Mouse (Mus musculus) liver, adult 2 months (tissue): Measurements from ENCODE around the gene Sh3bgrl2. TPM values are rescaled to one million over a fixed set of nuclear protein-coding genes. Genes with fewer than 3 reads are reported as not detected.

Source experiments
- DNase-seq: peaks from one replicate; pipeline ENCODE4 v3.0.0-alpha.2; 2011; ENCODE audit warnings: low read depth, low spot score; ENCODE audit errors: extremely low read depth
- H3K27ac ChIP-seq: fragments of 200-500 bp; replicated peaks from 2 replicates; pipeline ENCODE4 v1.5.1; 2012; ENCODE audit warnings: low read depth, mild to moderate bottlenecking, control low read depth, inconsistent platforms, low read length; ENCODE audit not compliant: insufficient read depth
- H3K27me3 ChIP-seq: fragments of 200-500 bp; 2 replicates; pipeline ENCODE4 v1.6.1; 2012; ENCODE audit warnings: mild to moderate bottlenecking, moderate library complexity, low read length, inconsistent platforms; ENCODE audit not compliant: control insufficient read depth, insufficient read depth
- H3K36me3 ChIP-seq: fragments of 200-500 bp; 2 replicates; pipeline ENCODE4 v1.6.1; 2012; ENCODE audit warnings: low read length, inconsistent platforms; ENCODE audit not compliant: control insufficient read depth, insufficient read depth
- H3K4me1 ChIP-seq: fragments of 200-500 bp; 2 replicates; pipeline ENCODE4 v1.6.1; 2011; ENCODE audit warnings: low read length; ENCODE audit not compliant: control insufficient read depth, insufficient read depth
- H3K4me3 ChIP-seq: fragments of 200-500 bp; 2 replicates; pipeline ENCODE4 v1.5.1; 2011; ENCODE audit warnings: low read depth, mild to moderate bottlenecking, control low read depth, low read length, moderate library complexity; ENCODE audit not compliant: insufficient read depth
- H3K79me2 ChIP-seq: fragments of 200-500 bp; 2 replicates; pipeline ENCODE4 v1.6.1; 2012; ENCODE audit warnings: inconsistent platforms, mild to moderate bottlenecking, low read length, moderate library complexity; ENCODE audit not compliant: control insufficient read depth, insufficient read depth
- H3K9ac ChIP-seq: fragments of 200-500 bp; 2 replicates; pipeline ENCODE4 v1.6.1; 2012; ENCODE audit warnings: low read depth, mild to moderate bottlenecking, control low read depth, inconsistent platforms, low read length
- CTCF ChIP-seq: fragments of 200-500 bp; IDR thresholded peaks from 2 replicates; pipeline ENCODE4 v1.5.1; 2011; ENCODE audit warnings: low read depth, low read length, control low read depth
- POLR2A ChIP-seq: fragments of 200-500 bp; IDR thresholded peaks from 2 replicates; pipeline ENCODE4 v1.6.1; 2011; ENCODE audit warnings: low read length, control low read depth; ENCODE audit not compliant: insufficient read depth; ENCODE audit errors: extremely low read depth
- WGBS: fragments of 180-500 bp; shearing (Covaris S2); methylation state at CpG from one replicate; pipeline ENCODE4 v1.1.7; 2018; 5-methylcytosine and 5-hydroxymethylcytosine counted together
- polyA plus RNA-seq: library from polyadenylated mRNA; depleted of rRNA; stranded (reverse); fragments of >200 nt; gene quantifications from 2 replicates; pipeline ENCODE4 v1.2.3, GENCODE M21; 2012
- total RNA-seq: library from RNA; depleted of rRNA; stranded (reverse); fragments of >200 nt; gene quantifications from 2 replicates; pipeline ENCODE4 v1.2.3, GENCODE M21; 2014

Gene Sh3bgrl2
- total and polyA plus RNA-seq, 2 experiments, result 9.6 to 22.7 TPM

- Histone ChIP-seq H3K27me3 (no peaks in the 10 kb centered on the region), H3K36me3 (peaks cover 19% of the 10 kb centered on the region; the same call in 1 of the 2 replicates), H3K79me2 (no peaks in the 10 kb centered on the region), H3K4me3 (no peak overlapping the region), H3K9ac (no peak overlapping the region), H3K27ac (no peak overlapping the region), H3K4me1 (no peaks in the 10 kb centered on the region)
- DNase-seq, result no peak
- WGBS, result 94% methylated on average over 10 of the region's 10 CpGs
- no peak for TF ChIP-seq POLR2A
- no peak for TF ChIP-seq CTCF
These were observed 52.3 kb downstream of the Sh3bgrl2 start for GRCm38 (mm10) chr9:83600286-83601048.

- WGBS, result 91% methylated on average over 6 of the region's 6 CpGs
- H3K36me3 ChIP-seq, result peaks cover 8% of the 10 kb centered on the region; the same call in 1 of the 2 replicates
- no peaks in the 10 kb centered on the region for H3K27me3 ChIP-seq
- no peak overlapping the region for H3K4me3 ChIP-seq
- H3K27ac ChIP-seq, result no peak overlapping the region
- no peak overlapping the region for H3K9ac ChIP-seq
- no peak for DNase-seq
- H3K79me2 ChIP-seq, result no peaks in the 10 kb centered on the region
- H3K4me1 ChIP-seq, result peaks cover 2% of the 10 kb centered on the region; the same call in 1 of the 2 replicates
- no peak for TF ChIP-seq POLR2A
- no peak for TF ChIP-seq CTCF
These were observed 54.1 kb downstream of the Sh3bgrl2 start for GRCm38 (mm10) chr9:83602176-83602770.

GRCm38 (mm10) chr9:83603159-83603558 is 55.0 kb downstream of the Sh3bgrl2 start:
- Histone ChIP-seq H3K4me1 (peaks cover 2% of the 10 kb centered on the region; the same call in 1 of the 2 replicates), H3K36me3 (peaks cover 3% of the 10 kb centered on the region; the same call in 1 of the 2 replicates), H3K27me3 (no peaks in the 10 kb centered on the region), H3K4me3 (no peak overlapping the region), H3K79me2 (no peaks in the 10 kb centered on the region), H3K9ac (no peak overlapping the region), H3K27ac (no peak overlapping the region)
- TF ChIP-seq POLR2A (no peak), CTCF (no peak)
- DNase-seq, result no peak
- 87% methylated on average over 2 of the region's 2 CpGs for WGBS

DNA sequence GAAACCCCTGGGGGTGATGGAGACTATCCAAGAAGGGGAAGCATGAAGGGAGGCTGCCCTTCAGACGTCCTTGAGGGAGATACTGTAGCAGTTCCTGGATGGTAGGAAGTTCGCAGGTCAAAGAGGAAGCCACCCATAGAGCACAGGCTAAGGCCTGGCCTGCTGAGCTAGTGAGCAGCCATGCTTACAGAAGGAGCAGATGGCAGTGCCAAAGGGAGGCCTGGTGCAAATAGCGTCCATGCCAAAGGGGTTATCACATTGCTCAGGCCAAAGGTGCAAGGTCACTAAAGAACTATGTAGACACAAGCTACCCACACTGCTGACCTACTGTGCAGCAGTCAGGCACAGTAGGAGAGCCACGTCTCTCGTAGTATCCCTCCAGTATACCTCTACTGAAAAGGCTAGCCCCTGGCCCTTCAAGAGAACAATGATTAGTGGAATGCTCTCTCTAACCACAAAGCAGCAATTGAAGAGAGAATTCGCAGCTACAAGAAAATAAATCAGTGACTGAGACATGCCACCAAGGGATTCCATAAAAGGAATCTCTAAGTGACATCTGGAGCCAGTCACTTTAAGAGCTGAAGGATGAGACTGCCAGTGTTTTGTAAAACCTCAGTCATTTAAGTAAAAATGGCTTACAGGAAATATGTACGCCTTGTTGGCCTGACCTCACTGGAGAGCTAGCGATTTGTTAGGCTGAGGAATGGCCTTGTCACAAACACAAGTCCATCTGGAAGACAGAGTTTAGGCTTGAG is 57.9 kb downstream of the Sh3bgrl2 start:
- DNase-seq, result peak; percentile 86
- Histone ChIP-seq H3K27ac (no peak overlapping the region), H3K79me2 (no peaks in the 10 kb centered on the region), H3K27me3 (no peaks in the 10 kb centered on the region), H3K4me1 (peaks cover 2% of the 10 kb centered on the region; the same call in 1 of the 2 replicates), H3K36me3 (peaks cover 3% of the 10 kb centered on the region; the same call in 1 of the 2 replicates), H3K9ac (no peak overlapping the region), H3K4me3 (no peak overlapping the region)
- TF ChIP-seq CTCF, result no peak
- TF ChIP-seq POLR2A, result no peak
- 49% methylated on average over 8 of the region's 8 CpGs for WGBS

DNA sequence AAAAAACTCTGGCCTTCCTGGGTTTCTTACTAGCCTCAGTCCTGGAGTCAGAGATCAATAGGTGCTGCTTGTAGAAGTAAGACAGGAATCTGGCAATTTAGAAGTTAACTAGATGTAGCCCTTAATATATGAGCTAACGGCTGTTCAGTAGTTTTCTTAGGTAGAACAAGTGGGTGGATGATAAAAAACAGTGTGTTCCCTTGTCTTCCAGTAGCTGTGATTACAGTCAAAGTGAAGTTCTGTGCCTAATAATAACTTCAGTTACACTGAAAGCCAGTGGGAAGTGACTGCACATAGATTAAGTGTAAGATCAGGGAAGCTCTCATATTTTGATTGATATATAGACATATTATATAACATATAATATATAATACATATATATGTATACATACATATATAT is 60.0 kb downstream of the Sh3bgrl2 start:
- 80% methylated on average over 1 of the region's 1 CpGs for WGBS
- H3K27me3 ChIP-seq, result no peaks in the 10 kb centered on the region
- H3K4me3 ChIP-seq, result no peak overlapping the region
- H3K9ac ChIP-seq, result no peak overlapping the region
- no peaks in the 10 kb centered on the region for H3K79me2 ChIP-seq
- no peak overlapping the region for H3K27ac ChIP-seq
- H3K36me3 ChIP-seq, result no peaks in the 10 kb centered on the region
- H3K4me1 ChIP-seq, result peaks cover 2% of the 10 kb centered on the region; the same call in 1 of the 2 replicates
- no peak for TF ChIP-seq CTCF
- TF ChIP-seq POLR2A, result no peak
- no peak for DNase-seq
